Mouse (Mus musculus) embryonic stem cell, embryonic (primary cell): ENCODE data around the gene Mfsd12.

ENCODE experiments used
- CTCF ChIA-PET, 4 experiments: fragments of 300-600 bp in 2 of 4; fragments of 350-600 bp in 2 of 4; sonication (Branson Sonifier 250); formaldehyde crosslinking; loops; one replicate each; lab custom pipeline; 2022; ENCODE audit warnings: inconsistent platforms in 2 of 4; lab: Charles Lee
- POLR2A ChIA-PET, 4 experiments: fragments of 300-600 bp in 2 of 4; fragments of 350-600 bp in 2 of 4; sonication (Branson Sonifier 250); formaldehyde crosslinking; loops; one replicate each; lab custom pipeline; 2022; ENCODE audit warnings: antibody characterized with exemption in 4 of 4, inconsistent platforms in 1 of 4; lab: Charles Lee

Gene Mfsd12

DNA sequence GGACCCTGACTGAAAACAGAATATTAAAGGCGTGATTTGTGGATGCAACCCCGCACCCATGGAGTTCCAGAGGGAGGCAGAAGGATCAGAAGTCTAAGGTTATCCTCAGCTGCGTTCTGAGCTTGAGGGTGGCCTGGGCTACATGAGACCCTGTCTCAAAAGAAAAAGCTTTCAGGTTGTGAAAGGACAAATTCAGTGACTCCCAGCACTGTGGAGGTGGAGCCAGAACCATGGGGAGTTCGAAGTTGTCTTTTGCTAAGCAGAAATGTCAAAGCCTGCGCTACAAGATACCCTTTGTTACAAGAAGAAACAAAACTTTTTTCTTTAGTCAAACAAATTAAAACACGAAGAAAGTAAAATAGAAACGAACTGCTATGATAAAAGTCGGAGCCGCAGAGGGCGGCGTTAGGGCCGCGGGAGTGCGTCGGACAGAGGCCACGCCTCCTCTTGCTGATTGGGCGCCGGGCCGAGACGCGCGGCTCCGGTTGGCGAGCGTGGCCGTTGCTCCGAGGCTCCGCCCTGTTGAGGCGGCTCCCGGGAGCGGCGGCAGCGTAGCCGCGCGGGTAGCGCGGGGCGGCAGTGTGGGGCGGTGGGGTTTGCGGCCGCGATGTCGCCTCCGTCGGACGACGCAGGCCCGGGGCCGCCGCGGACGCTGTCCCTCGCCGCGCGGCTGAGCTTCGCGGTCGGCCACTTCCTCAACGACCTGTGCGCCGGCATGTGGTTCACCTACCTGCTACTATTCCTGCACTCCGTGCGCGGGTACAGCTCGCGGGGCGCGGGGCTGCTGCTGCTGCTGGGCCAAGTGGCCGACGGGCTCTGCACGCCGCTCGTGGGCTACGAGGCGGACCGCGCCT, at the start of gene Mfsd12:
Gene Mfsd12 (plus strand): TSS at position 501 of the 854 bp plus-strand sequence.
- CTCF ChIA-PET, result interaction anchor here in 3 of 4 experiments (0.5 to 1.2 kb wide), 8 partner anchors 9 to 1861 kb away, joined by 3 to 5 read pairs (median 3); no protein-coding TSS in a partner anchor
- POLR2A ChIA-PET, result interaction anchor here in 3 of 4 experiments (0.8 to 2.2 kb wide), 13 partner anchors 8 to 427 kb away, joined by 3 to 11 read pairs (median 5); partner anchors contain the start of genes 4930404N11Rik (in 2 of the 3), Cactin (in 1 of the 3), Fzr1 (in 1 of the 3) and Gadd45b (in 1 of the 3)

DNA sequence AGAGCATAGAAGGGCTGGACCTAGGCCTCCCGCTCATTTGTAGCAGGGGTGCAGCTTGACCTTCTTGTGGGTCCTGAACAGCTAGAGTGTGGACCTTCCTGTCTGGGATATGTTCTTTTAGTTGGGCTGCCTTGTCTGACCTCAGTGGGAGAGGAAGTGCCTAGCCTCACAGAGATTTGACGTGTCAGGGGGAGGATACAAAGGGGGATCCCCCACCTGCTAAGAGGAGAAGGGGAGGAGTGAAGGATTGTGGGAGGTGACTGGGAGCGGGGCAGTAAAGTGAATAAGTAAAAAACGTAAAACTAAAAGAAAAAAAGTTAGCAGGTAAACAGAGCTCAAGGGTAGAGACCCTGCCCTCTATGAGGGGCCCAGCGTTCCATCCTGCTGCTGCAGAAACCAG, 47.7 kb upstream of the Mfsd12 start:
- POLR2A ChIA-PET, result interaction anchor here in 2 of 4 experiments (1.5 to 9.8 kb wide), 4 partner anchors 11 to 16 kb away, joined by 6 to 85 read pairs (median 10); partner anchors contain the start of genes Cactin (in 2 of the 2), Pip5k1c (in 1 of the 2) and Tjp3 (in 1 of the 2)

DNA sequence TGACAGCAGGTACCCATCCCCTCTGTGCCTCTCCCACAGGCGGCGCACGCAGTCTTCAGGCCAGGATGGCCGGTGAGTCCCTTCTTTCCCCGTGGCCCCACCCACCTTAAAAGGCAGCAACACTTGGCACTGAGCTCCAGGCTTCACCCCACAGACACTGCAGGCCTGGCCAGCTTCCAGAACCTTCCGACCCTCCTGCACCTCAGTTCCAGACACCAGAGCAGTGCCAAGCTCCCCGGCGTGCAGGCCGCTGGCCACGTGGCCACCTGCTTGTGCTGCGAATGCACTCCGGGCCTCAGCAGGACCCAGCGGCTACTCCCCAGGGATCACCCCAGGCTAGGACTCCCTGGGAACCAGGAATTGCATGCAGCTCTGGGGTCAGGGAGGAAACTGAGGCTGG, 43.7 kb upstream of the Mfsd12 start:
- ChIA-PET CTCF (interaction anchor here in 2 of 4 experiments (0.6 to 1.7 kb wide), 3 partner anchors 8 to 50 kb away, joined by 3 to 10 read pairs (median 3); no protein-coding TSS in a partner anchor), POLR2A (interaction anchor here in 3 of 4 experiments (0.9 to 9.8 kb wide), 5 partner anchors 8 to 21 kb away, joined by 3 to 85 read pairs (median 3); partner anchors contain the start of genes Pip5k1c (in 3 of the 3) and Tjp3 (in 1 of the 3))

More for the DNA sequence above, 47.7 kb upstream of the Mfsd12 start:
- CTCF ChIA-PET, result interaction anchor here in 1 of 4 experiments (1.2 to 3.4 kb wide), 3 partner anchors 17 to 32 kb away, joined by 3 to 14 read pairs (median 4); partner anchors contain the start of genes Pip5k1c and Tjp3

DNA sequence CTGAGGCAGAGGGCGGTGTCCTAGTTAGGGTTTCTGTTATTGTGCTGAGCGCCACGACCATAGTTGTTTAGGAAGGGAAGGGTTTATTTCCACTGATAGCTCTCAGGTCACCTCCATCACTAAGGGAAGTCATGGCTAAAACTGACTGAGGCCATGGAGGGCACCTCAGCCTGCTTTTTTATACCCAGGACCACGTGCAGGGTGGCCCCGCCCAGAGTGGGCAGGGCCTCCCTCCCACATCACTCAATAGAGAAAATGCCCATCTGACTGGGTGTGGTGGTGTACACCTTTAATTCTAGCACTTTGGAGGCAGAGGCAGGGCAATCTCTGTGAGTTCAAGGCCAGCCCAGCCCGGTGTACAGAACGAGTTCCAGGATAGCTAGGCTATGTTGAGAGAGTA, 43.1 kb upstream of the Mfsd12 start:
- POLR2A ChIA-PET, result interaction anchor here in 3 of 4 experiments (1.0 to 9.8 kb wide), 6 partner anchors 9 to 123 kb away, joined by 3 to 85 read pairs (median 4); partner anchors contain the start of genes Pip5k1c (in 2 of the 3) and Tjp3 (in 1 of the 3)
- CTCF ChIA-PET, result interaction anchor here in 3 of 4 experiments (0.6 to 4.5 kb wide), 5 partner anchors 8 to 50 kb away, joined by 3 to 85 read pairs (median 3); partner anchors contain the start of genes Pip5k1c (in 1 of the 3) and Tjp3 (in 1 of the 3)

DNA sequence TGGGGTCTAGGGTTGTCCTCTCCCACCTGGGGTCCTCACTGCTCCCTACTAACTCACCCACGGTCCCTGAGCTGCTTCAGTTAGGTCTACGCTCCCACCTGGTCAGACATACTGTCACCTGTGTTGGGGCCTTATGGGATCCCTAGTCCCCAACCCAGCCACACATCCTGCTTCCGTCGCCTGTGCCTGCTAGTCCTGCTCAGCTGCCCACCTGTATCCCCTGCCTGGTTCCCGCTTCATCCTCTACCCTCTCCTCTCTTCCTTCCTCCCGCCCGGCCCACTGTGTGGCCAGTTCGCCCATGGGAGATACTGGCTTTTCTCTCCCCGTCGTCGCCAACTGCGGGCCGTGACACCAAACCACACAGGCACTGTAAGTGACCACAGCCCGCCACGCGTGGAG, 41.7 kb upstream of the Mfsd12 start:
- POLR2A ChIA-PET, result interaction anchor here in 3 of 4 experiments (0.6 to 9.8 kb wide), 7 partner anchors 9 to 191 kb away, joined by 4 to 85 read pairs (median 12); partner anchors contain the start of genes Pip5k1c (in 1 of the 3) and Tjp3 (in 1 of the 3)

DNA sequence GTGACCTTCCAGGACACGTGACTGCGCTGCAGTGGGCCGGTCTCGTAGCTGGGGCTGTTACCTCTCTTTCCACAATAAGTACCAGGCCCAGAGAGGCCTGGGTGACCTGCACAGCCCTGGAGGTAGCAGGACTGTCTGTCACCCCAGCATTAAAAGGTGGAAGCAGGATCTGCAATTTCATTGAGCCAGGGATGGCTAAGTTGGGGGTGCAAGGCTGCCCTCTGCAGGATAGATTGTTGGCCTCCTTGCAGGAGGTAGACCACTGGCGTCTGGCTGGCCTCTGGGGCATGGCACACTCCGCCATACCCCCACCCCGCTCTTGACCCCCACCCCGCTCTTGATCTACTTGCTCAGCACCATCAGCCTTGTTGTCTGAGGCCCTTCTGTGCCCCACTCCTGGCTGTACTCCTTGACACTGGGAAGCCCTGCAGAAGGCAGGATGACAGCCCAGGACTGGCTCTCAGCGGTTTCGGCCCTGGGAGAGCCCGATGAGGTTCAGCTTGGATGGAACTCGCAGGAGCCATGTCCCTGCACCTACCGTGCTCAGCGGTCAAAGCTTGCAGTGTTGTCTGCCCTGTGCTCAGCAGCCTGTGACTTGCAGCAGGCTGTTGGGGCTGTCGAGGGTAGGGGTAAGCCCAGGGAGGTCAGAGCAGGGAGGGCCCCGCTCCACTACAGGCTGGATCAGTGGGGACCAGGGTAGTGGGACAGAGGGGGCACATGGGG, 40.8 kb upstream of the Mfsd12 start:
- CTCF ChIA-PET, result interaction anchor here (0.6 to 4.5 kb wide), 39 partner anchors 9 to 355 kb away, joined by 3 to 85 read pairs (median 4); partner anchors contain the start of genes Pip5k1c (in 4 of the 4), Tjp3 (in 3 of the 4), Celf5 (in 2 of the 4) and Atcay (in 1 of the 4)
- POLR2A ChIA-PET, result interaction anchor here in 3 of 4 experiments (0.6 to 9.8 kb wide), 51 partner anchors 9 to 1306 kb away, joined by 3 to 85 read pairs (median 4); partner anchors contain the start of genes Pip5k1c (in 3 of the 3), Tjp3 (in 2 of the 3), 1190007I07Rik (in 1 of the 3) and Csnk1g2 (in 1 of the 3)

More for the DNA sequence above, 41.7 kb upstream of the Mfsd12 start:
- CTCF ChIA-PET, result interaction anchor here in 3 of 4 experiments (0.9 to 4.5 kb wide), 5 partner anchors 10 to 23 kb away, joined by 3 to 85 read pairs (median 6); partner anchors contain the start of genes Pip5k1c (in 2 of the 3) and Tjp3 (in 1 of the 3)

DNA sequence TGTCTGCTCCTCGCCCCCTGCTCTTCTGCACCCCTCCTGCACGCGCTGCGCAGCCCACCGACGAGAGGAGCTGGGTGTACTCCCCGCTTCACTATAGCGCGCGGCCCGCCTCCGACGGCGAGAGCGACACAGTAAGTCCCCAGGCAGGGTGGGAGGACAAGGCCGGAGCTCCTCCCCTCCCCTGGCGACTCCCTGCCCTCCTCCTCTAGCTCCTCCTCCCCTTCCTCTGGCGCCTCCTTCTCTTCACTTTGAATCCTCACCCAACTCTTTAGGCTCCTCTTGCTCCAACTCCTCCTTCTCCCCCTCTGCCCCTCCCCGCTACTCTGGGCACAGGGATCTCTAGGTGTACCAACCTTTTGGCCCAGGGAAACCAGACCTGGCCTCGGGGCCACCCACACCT, 40.0 kb upstream of the Mfsd12 start:
- ChIA-PET POLR2A (interaction anchor here in 3 of 4 experiments (0.6 to 9.8 kb wide), 60 partner anchors 9 to 1306 kb away, joined by 3 to 85 read pairs (median 4); partner anchors contain the start of genes Pip5k1c (in 3 of the 3), Tjp3 (in 2 of the 3), 1190007I07Rik (in 1 of the 3) and 4930404N11Rik (in 1 of the 3)), CTCF (interaction anchor here (0.5 to 4.5 kb wide), 44 partner anchors 10 to 356 kb away, joined by 3 to 85 read pairs (median 4); partner anchors contain the start of genes Pip5k1c (in 4 of the 4), Tjp3 (in 3 of the 4), Celf5 (in 2 of the 4) and Atcay (in 1 of the 4))

DNA sequence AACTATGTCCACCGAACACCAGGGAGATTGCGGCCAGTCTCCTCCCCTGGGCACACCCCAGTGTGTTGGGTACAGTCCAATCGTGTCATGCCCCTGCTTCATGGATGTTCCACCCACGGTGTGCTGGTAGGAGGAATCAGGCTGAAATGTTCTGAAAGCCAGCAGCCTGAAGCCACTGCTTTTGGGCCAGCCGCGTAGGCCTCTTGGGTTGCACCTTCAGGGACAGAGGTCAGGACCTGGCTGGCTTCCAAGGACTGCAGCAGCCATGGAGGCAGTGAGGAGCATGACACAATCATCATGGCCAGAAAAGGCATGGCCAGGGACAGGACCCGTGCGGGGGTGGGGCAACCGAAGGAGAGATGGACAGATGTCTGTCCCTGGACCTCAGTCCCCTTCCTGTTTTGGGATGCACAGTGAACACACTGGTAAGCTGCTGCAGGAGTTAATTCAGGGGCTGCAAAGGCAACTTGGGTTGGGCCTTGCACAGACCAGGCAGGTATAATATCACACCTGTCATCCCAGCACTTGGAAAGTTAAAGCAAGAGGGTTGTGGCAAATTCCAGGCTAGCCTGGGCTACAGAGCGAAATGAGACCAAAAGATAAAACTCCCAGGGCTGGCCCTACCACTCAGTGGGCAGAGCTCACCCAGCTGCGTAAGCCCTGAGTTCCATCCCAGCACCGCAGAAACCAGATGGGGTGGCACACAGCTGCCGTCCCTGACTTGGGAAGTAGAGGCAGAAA, 38.5 kb upstream of the Mfsd12 start:
- ChIA-PET CTCF (interaction anchor here in 2 of 4 experiments (1.0 to 4.5 kb wide), 6 partner anchors 13 to 29 kb away, joined by 3 to 85 read pairs (median 24); partner anchors contain the start of genes Pip5k1c (in 2 of the 2) and Tjp3 (in 1 of the 2)), POLR2A (interaction anchor here in 2 of 4 experiments (1.0 to 9.8 kb wide), 14 partner anchors 13 to 125 kb away, joined by 3 to 89 read pairs (median 19); partner anchors contain the start of genes Pip5k1c (in 2 of the 2), Tjp3 (in 2 of the 2), Apba3 (in 1 of the 2) and Mrpl54 (in 1 of the 2))

DNA sequence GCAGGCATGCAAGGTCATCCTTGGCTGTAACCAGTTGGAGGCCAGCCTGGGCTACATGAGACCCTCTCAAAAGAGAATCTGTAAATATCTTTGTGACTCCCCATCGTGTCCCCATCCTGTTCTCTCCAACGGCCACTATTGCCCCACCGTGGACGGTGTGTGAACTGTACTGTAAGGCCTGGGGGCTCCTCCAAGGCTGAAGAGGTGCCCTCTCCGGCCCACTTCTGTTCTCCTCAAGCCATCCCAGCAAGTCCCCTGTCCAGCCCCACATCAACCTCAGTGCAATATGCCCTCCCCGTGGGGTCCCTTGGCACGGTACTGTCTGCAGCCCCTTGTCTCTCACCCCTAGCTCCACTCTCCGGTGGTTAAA, 38.0 kb upstream of the Mfsd12 start:
- POLR2A ChIA-PET, result interaction anchor here in 3 of 4 experiments (1.0 to 3.3 kb wide), 22 partner anchors 9 to 126 kb away, joined by 3 to 89 read pairs (median 14); partner anchors contain the start of genes Pip5k1c (in 3 of the 3), Tjp3 (in 2 of the 3), Apba3 (in 1 of the 3) and Gipc3 (in 1 of the 3)

DNA sequence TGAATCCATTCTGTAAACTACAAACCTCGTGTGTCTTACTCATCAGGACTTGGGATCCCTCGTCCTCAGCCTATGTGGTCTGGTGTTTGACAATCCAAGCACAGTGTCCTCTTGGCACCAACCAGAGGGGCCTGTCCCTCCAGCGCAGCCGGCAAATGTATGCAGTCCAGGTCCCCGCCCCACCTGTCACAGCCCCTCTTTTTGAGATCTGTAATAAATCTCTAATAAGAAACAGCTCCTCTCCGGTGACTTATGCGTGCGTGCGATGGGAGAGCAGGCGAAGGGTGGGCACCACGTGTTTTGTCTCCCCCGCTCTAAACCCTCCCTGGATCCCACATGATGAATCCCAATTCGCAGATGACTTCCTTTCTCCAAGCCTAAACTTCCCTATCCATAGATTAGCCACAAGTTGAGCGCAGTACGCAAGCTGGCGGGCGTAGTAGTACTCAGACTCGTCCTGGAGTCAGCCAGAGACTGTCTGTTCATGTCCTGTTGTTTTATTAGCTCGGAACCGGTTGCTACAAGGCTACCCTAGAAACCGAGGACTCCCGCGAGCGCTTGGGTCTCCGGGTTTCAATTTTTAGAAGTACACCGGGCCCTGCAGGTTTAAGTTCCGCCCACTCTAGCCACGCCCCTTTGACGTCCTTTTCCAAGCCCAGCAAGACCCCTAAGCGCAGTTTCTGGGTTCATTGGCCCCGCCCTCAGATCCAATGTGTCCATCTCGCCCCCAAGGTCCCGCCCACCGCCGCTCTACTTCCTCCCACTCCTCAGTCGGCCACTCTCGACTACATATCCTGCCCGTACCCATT, 37.3 kb upstream of the Mfsd12 start:
- ChIA-PET CTCF (interaction anchor here (0.7 to 2.9 kb wide), 43 partner anchors 10 to 302 kb away, joined by 3 to 57 read pairs (median 4); partner anchors contain the start of genes Pip5k1c (in 3 of the 4), Hmg20b (in 2 of the 4), Tjp3 (in 2 of the 4) and Celf5 (in 1 of the 4)), POLR2A (interaction anchor here (0.5 to 3.3 kb wide), 133 partner anchors 10 to 1267 kb away, joined by 3 to 89 read pairs (median 5); partner anchors contain the start of genes Pip5k1c (in 4 of the 4), Fzr1 (in 3 of the 4), 4930404N11Rik (in 2 of the 4) and Dohh (in 2 of the 4))

More for the DNA sequence above, 38.0 kb upstream of the Mfsd12 start:
- CTCF ChIA-PET, result interaction anchor here in 2 of 4 experiments (1.0 to 2.9 kb wide), 6 partner anchors 22 to 78 kb away, joined by 3 to 57 read pairs (median 18); partner anchors contain the start of genes Pip5k1c (in 2 of the 2) and Tjp3 (in 1 of the 2)

DNA sequence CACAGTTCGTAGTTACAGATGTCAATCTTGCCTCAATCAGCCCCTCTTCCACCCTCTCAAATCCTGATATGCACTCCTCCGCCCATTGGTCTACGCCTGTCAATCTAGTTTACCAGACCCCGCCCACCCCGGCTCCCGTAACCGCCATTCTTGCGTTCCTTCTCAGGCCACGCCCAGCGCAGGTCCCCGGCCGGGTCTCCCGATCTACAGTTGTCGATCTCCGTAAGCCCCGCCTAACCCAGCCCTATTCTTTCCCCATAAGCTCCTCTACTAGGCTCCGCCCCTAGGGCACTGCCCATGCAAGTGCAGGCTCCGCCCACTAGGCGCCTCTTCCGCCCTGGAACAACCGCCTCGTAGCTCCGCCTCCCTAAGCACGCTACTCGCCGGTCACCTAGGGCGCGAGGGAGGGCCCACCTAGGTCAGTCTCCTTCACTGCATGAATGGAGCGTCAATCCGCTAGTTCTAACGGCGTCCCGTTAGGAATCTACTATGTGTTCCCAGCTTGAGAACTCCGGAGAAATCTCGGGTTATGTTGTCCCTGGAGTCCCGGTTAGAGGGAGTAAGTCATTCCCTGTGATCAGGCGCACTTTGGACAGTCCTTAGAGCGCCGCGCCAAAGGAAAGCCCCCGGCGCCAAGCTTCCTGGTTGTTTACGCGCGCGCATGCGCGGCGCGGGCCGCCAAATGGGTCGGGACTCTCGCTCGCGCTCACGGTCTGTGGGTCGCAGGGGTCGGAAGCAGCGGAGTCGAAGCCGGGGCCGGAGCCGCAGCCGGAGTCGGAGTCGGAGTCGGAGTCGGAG, 36.5 kb upstream of the Mfsd12 start, which contains the start of gene Cactin:
Gene Cactin (plus strand): TSS at position 554 of the 798 bp plus-strand sequence.
- ChIA-PET POLR2A (interaction anchor here (0.5 to 3.3 kb wide), 144 partner anchors 9 to 1267 kb away, joined by 3 to 89 read pairs (median 5); partner anchors contain the start of genes Pip5k1c (in 4 of the 4), Fzr1 (in 3 of the 4), 4930404N11Rik (in 2 of the 4) and Atcay (in 2 of the 4)), CTCF (interaction anchor here (0.5 to 2.9 kb wide), 49 partner anchors 9 to 577 kb away, joined by 3 to 57 read pairs (median 4); partner anchors contain the start of genes Pip5k1c (in 3 of the 4), Hmg20b (in 2 of the 4), Tjp3 (in 2 of the 4) and Celf5 (in 1 of the 4))

DNA sequence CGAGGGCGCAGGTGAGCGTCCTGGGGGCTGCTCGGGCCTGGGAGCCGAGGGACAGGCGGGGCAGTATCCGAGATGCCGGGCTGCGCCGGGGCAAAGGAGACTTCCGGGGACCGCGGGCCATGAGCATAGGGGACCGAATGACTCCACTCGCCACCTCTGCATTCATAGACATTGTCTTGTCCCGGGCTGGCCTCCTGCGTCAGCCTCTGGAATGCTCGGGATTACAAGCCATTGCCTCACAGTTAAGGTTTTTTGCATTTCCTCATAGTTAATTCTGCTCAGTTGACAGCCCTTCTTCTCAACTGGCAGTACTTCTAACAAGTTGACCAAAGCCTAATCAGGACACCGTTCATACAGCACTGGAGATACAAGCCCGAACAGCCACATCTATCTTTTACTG, 35.9 kb upstream of the Mfsd12 start:
- CTCF ChIA-PET, result interaction anchor here in 3 of 4 experiments (0.7 to 2.9 kb wide), 13 partner anchors 16 to 375 kb away, joined by 3 to 57 read pairs (median 6); partner anchors contain the start of genes Gipc3 (in 1 of the 3), Hmg20b (in 1 of the 3), Pip5k1c (in 1 of the 3) and Tjp3 (in 1 of the 3)
- POLR2A ChIA-PET, result interaction anchor here (0.5 to 3.3 kb wide), 65 partner anchors 8 to 391 kb away, joined by 3 to 89 read pairs (median 8); partner anchors contain the start of genes Pip5k1c (in 4 of the 4), Dohh (in 2 of the 4), Gm48551 (in 2 of the 4) and Tjp3 (in 2 of the 4)

DNA sequence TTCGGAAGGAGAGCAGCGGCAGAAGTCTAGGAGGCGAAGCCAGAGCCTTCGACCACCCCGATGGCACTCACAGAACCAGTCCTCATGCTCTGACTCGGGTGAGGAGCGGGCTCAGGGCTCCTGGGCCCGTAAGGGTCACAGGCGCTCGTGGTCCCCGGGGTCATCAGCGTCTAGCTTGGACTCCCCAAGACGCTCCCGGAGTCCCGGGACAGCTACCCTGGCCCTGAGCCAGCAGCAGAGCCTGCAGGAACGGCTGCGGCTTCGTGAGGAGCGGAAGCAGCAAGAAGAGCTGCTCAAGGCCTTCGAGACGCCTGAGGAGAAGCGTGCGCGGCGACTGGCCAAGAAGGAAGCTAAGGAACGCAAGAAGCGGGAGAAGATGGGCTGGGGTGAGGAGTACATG, 34.8 kb upstream of the Mfsd12 start:
- POLR2A ChIA-PET, result interaction anchor here (0.5 to 2.7 kb wide), 22 partner anchors 10 to 1099 kb away, joined by 3 to 11 read pairs (median 3); partner anchors contain the start of genes Gipc3 (in 1 of the 4) and Pip5k1c (in 1 of the 4)

More for the DNA sequence above, 34.8 kb upstream of the Mfsd12 start:
- CTCF ChIA-PET, result interaction anchor here (0.5 to 2.0 kb wide), 9 partner anchors 8 to 30 kb away, joined by 3 to 8 read pairs (median 5); partner anchors contain the start of gene Pip5k1c (in 1 of the 4)
